Comparison of ENCODE assay signal across 11 mouse cellular contexts in genomic region chr10:12722111-12722510, GRCm38 (mm10).
"Had no signal": no experiment of that assay in that cellular context is flagged by ENCODE, and none has a peak within 500 bp of the region (broad histone marks: within the 10 kb centered on the region; RNA-seq: fewer than 3 reads in every experiment).

No protein-coding gene starts in this region.

- H3K9me3 ChIP-seq: limb, embryonic 10.5 days; liver, embryonic 15.5 days; midbrain, embryonic 13.5 days; stomach, embryonic 15.5 days had no signal

- H3K9ac ChIP-seq: liver, embryonic 15.5 days; midbrain, embryonic 13.5 days; stomach, embryonic 15.5 days had no signal

- H3K36me3 ChIP-seq: midbrain, embryonic 13.5 days had no signal

- ATAC-seq: lung, postnatal 0 days; midbrain, embryonic 13.5 days had no signal

- H3K27ac ChIP-seq: limb, embryonic 10.5 days; liver, embryonic 15.5 days; midbrain, embryonic 13.5 days; stomach, embryonic 15.5 days had no signal

- DNase-seq: layer of hippocampus, postnatal 36 days; lung, adult 2 months; lung, postnatal 36 days; right cerebral cortex, postnatal 14 days; thymus, postnatal 4 days had no signal

- H3K4me3 ChIP-seq: limb, embryonic 10.5 days; liver, embryonic 15.5 days; midbrain, embryonic 13.5 days; stomach, embryonic 15.5 days had no signal

- H3K4me2 ChIP-seq: liver, embryonic 11.5 days; liver, embryonic 15.5 days; midbrain, embryonic 13.5 days; stomach, embryonic 15.5 days had no signal

- H3K27me3 ChIP-seq: liver, embryonic 15.5 days; midbrain, embryonic 13.5 days; stomach, embryonic 15.5 days had no signal

- H3K4me1 ChIP-seq: limb, embryonic 10.5 days; stomach, embryonic 15.5 days had no signal
